Mouse (Mus musculus) thymus, adult 2 months (tissue): ENCODE results near the gene 1810010H24Rik. TPM values are rescaled to one million over a fixed set of nuclear protein-coding genes. Genes with fewer than 3 reads are reported as not detected.

ENCODE experiments used
- DNase-seq: peaks from one replicate; pipeline ENCODE4 v3.0.0; 2021
- H3K27ac ChIP-seq: fragments of 200-500 bp; 2 replicates; pipeline ENCODE4 v1.5.1; 2012; ENCODE audit warnings: low read length, control low read depth; ENCODE audit not compliant: control insufficient read depth, insufficient read depth
- H3K27me3 ChIP-seq: fragments of 200-500 bp; 2 replicates; pipeline ENCODE4 v1.6.1; 2012; ENCODE audit warnings: mild to moderate bottlenecking, low read length, moderate library complexity, mixed read lengths; ENCODE audit not compliant: control insufficient read depth, insufficient read depth
- H3K36me3 ChIP-seq: fragments of 200-500 bp; 2 replicates; pipeline ENCODE4 v1.6.1; 2012; ENCODE audit warnings: mild to moderate bottlenecking, low read length, moderate library complexity; ENCODE audit not compliant: control insufficient read depth, insufficient read depth
- H3K4me1 ChIP-seq: fragments of 200-500 bp; replicated peaks from 2 replicates; pipeline ENCODE4 v1.6.1; 2012; ENCODE audit warnings: low read length; ENCODE audit not compliant: control insufficient read depth, insufficient read depth
- H3K4me3 ChIP-seq: fragments of 200-500 bp; 2 replicates; pipeline ENCODE4 v1.5.1; 2012; ENCODE audit warnings: mild to moderate bottlenecking, low read length, control low read depth, moderate library complexity; ENCODE audit not compliant: control insufficient read depth, insufficient read depth
- CTCF ChIP-seq: fragments of 200-500 bp; IDR thresholded peaks from 2 replicates; pipeline ENCODE4 v1.5.1; 2012; ENCODE audit warnings: mild to moderate bottlenecking, control low read depth, low read length, moderate library complexity, borderline replicate concordance; ENCODE audit not compliant: control insufficient read depth, poor library complexity, insufficient read depth; ENCODE audit errors: extremely low read depth
- POLR2A ChIP-seq: fragments of 200-500 bp; IDR thresholded peaks from 2 replicates; pipeline ENCODE4 v1.6.1; 2012; ENCODE audit warnings: mild to moderate bottlenecking, low read length, control low read depth, moderate library complexity; ENCODE audit not compliant: control insufficient read depth, poor library complexity, insufficient read depth; ENCODE audit errors: extremely low read depth
- WGBS: fragments of 180-500 bp; shearing (Covaris S2); methylation state at CpG from one replicate; pipeline ENCODE4 v1.1.7; 2018; 5-methylcytosine and 5-hydroxymethylcytosine counted together
- polyA plus RNA-seq: library from polyadenylated mRNA; depleted of rRNA; stranded (reverse); fragments of >200 nt; gene quantifications from 2 replicates; pipeline ENCODE4 v1.2.3, GENCODE M21; 2012

Gene 1810010H24Rik
- polyA plus RNA-seq, 1 experiment, result 1.3 TPM

DNA sequence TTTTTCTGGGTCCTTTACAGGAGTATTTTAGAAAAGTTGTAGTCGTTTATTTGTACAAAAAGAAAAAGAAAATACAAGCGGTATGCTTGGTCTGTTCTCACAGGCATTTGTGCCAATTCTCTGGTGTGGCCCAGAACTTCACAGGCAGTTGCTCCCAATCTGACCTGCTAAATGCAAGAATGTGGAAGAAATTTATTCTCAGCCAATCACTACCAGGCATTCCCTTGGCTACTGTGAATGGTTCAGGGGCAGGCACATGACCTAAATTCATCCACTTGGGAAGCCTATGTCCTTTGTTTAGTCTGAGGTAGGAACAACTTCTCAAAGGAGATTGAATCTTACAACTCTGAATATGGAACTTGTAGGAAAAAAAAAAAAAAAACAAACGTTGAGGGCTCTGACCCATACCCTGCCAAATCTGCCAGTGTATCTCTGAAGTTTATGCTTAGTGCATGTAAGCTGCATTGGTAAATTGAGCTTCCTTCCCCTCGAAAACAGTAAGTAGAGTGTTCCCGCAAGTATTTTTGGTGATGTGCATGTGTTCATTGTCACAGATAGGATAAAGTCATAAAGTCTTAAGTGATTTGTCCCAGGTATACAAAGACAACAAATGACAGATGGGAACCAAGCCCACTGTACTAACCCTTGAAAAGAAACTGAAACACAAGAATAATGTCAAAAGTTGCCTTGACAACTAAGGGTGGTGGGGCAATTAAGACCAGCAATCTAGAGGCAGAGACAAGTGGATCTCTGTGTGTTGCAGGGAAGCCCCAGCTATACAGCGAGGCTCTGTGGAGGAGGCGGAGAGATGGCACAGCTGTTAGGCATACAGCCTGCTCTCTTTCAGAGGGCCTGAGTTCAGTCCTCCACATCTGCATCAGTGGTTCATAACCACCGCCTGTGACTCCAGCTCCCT is 23.5 kb upstream of the 1810010H24Rik start:
- no peaks in the 10 kb centered on the region for H3K27me3 ChIP-seq
- peaks cover 4% of the 10 kb centered on the region for H3K4me1 ChIP-seq
- no peak overlapping the region for H3K27ac ChIP-seq
- no peak overlapping the region for H3K4me3 ChIP-seq
- H3K36me3 ChIP-seq, result no peaks in the 10 kb centered on the region
- 82% methylated on average over 8 of the region's 8 CpGs for WGBS
- TF ChIP-seq POLR2A (no peak), CTCF (no peak)
- no peak for DNase-seq

DNA sequence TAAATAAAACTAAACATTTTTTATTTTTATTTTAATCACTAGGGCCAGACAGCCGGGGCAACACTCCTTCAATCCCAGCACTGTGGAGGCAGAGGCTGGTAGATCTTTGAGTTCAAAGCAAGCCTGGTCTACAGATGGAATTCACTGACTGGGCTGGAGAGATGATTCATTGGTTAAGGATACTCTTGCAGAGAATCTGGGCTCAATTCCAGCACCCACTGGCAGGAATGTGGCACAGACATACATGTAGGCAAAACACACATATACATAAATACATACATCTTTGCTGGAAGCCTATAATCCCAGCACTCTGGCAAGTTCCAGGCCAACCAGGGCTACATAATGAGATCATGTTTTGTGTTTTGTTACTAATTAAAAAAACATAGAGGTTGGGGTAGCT is 19.9 kb upstream of the 1810010H24Rik start:
- no peak for DNase-seq
- no peak overlapping the region for H3K27ac ChIP-seq
- WGBS, result 97% methylated on average over 1 of the region's 1 CpGs
- no peak overlapping the region for H3K4me3 ChIP-seq
- TF ChIP-seq CTCF, result no peak
- no peak for TF ChIP-seq POLR2A
- no peaks in the 10 kb centered on the region for H3K36me3 ChIP-seq
- H3K4me1 ChIP-seq, result no peaks in the 10 kb centered on the region
- H3K27me3 ChIP-seq, result no peaks in the 10 kb centered on the region

GRCm38 (mm10) chr11:107010447-107010846 is 15.0 kb upstream of the 1810010H24Rik start:
- H3K27ac ChIP-seq, result no peak overlapping the region
- H3K27me3 ChIP-seq, result no peaks in the 10 kb centered on the region
- no peak for DNase-seq
- no peaks in the 10 kb centered on the region for H3K36me3 ChIP-seq
- no peak overlapping the region for H3K4me3 ChIP-seq
- TF ChIP-seq CTCF, result no peak
- no peak for TF ChIP-seq POLR2A
- H3K4me1 ChIP-seq, result peaks cover 9% of the 10 kb centered on the region
- 100% methylated on average over 3 of the region's 3 CpGs for WGBS

GRCm38 (mm10) chr11:107011171-107011570 is 14.3 kb upstream of the 1810010H24Rik start:
- H3K27ac ChIP-seq, result no peak overlapping the region
- no peaks in the 10 kb centered on the region for H3K27me3 ChIP-seq
- H3K36me3 ChIP-seq, result no peaks in the 10 kb centered on the region
- no peak overlapping the region for H3K4me3 ChIP-seq
- TF ChIP-seq CTCF, result no peak
- no peak for TF ChIP-seq POLR2A
- peaks cover 9% of the 10 kb centered on the region for H3K4me1 ChIP-seq
- DNase-seq, result no peak
- WGBS, result 90% methylated on average over 7 of the region's 7 CpGs

DNA sequence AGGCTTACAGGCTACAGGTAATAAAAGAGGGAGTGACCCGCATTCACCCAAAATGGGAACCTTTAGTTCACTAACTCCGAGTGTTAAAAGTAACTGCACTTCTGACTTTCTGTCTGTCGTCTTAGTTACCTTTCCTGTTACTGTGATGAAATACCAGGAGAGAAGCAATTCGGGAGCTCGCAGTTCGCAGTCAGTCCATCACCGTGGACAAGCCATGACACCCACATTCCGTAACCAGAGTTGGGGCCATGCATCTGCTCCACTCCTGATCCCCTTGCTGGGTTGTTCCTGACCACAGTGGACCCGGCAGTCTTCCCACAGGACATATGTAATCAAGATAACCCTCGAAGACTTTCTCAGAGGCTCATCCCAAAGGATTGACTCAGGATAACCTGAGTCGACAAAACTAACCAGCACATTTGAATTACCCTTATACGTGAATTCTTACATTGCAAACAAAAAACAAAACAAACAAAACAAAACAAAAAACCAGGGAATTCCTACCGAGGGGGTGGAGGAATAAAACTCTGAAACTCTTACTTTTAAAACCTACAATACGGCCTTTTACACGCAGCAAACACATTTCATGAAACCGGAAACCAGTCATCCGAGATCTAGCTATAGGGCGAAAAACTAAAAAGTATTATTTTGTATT is 13.7 kb upstream of the 1810010H24Rik start:
- Histone ChIP-seq H3K4me1 (peaks cover 9% of the 10 kb centered on the region), H3K27me3 (no peaks in the 10 kb centered on the region), H3K27ac (peak overlapping the region; percentile 92), H3K4me3 (peak overlapping the region; percentile 95), H3K36me3 (no peaks in the 10 kb centered on the region)
- WGBS, result 34% methylated on average over 18 of the region's 18 CpGs
- peak; percentile 20 for DNase-seq
- no peak for TF ChIP-seq POLR2A
- TF ChIP-seq CTCF, result no peak

DNA sequence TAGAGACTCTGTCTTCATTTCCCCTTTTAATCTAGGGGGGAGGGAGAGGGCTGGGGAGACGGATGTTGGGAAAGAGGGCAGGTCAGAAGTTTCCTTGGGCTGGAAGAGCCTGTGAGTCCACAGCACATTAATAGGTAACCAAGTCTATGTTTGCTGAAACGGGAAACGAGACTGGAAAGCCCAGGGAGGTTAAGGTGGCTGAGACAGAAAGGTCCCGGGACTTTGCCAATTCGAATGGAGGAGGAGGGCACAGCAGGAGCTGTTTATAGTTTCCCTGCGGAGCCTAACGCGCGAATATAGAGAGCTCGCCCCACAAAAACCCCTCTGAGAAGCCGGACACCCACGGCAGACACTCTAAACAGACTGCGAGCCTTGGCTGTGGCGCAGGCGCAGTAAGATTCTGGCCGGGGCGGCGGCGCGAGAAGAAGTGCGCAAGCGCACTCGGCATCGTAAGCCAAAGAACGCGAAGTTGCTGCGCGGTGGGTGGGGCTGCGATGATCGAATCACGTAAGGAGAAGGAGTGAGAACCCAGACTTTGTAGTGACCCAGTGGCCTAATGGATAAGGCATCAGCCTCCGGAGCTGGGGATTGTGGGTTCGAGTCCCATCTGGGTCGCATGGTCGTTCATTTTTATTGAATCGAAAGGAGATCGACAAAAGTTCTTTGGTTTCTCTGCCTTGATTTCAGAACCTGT is 13.0 kb upstream of the 1810010H24Rik start:
- Histone ChIP-seq H3K4me1 (peaks cover 9% of the 10 kb centered on the region), H3K4me3 (peak overlapping the region; percentile 95), H3K27me3 (no peaks in the 10 kb centered on the region), H3K36me3 (no peaks in the 10 kb centered on the region), H3K27ac (peak overlapping the region; percentile 92)
- peak; percentile 96 for DNase-seq
- WGBS, result under 1% methylated on average over 37 of the region's 37 CpGs
- TF ChIP-seq POLR2A (peak; percentile 99), CTCF (0 out of 2 replicates have a peak, but pooled peaks have one; percentile 23)
